Mouse (Mus musculus): ENCODE results near the gene Tmem63a. TPM values are rescaled to one million over a fixed set of nuclear protein-coding genes. Genes with fewer than 3 reads are reported as not detected.

The Tmem63a gene
- polyA plus RNA-seq, 1 experiment from 2014 or later: 1.2 TPM

DNA sequence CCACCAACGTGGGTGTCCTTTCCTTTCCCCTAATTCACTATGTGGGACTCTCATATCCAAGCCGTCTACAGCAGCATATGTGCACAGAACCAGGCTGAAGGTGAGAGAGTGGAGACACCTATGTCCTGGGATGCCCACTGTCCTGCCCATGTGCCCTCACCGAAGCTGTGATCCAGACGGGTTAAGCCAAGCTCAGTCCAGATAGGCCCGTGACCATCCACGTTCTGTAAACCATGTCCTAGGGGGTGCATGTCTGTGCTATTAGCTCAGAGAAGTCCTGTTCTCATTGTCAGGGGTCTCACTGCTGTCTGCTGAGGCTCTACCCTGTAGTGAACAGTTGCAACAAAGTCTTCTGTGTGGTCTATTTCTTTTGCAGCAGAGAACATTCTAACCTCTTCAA, 65.7 kb downstream of the Tmem63a start:
- Histone ChIP-seq H3K4me2 (ENCODE audit: low read length) (no peak overlapping the region), H3K9me3 (replicated peaks; ENCODE audit: control insufficient read depth, low read length, poor library complexity, severe bottlenecking) (no peaks in the 10 kb centered on the region)

DNA sequence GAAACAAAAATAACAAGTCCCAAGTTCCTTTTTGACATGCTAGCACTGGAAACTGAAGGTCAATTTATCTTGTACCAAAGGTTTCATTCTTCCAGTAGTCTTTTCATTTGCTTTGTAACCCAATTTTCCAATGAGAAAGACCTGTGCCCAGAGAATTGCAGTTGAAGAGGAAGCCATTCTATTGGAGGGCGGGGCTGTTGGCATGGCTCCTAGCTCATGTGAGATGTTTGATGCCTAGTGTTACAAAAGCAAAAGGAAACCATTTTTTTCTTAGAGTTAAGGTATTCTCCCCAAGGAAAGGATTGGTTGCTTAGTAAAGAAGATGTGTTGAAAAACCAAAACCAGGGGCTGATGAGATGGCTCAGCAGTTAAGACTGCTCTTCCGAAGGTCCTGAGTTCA, 66.1 kb downstream of the Tmem63a start:
- H3K27me3 ChIP-seq (ENCODE audit: control insufficient read depth, insufficient read depth, low read depth, low read length): no peaks in the 10 kb centered on the region
- H3K4me3 ChIP-seq (ENCODE audit: low read depth, low read length): no peak overlapping the region
- no peaks in the 10 kb centered on the region for H3K4me1 ChIP-seq (ENCODE audit: control insufficient read depth, insufficient read depth, low read length)
- H3K27ac ChIP-seq (ENCODE audit: low read length): no peak overlapping the region
- no peaks in the 10 kb centered on the region for H3K36me3 ChIP-seq (ENCODE audit: control insufficient read depth, insufficient read depth, low read length)
- WGBS: 95% methylated on average over 2 of the region's 2 CpGs
- no peak for ATAC-seq
- no peak overlapping the region for H3K4me2 ChIP-seq (ENCODE audit: low read length)
- H3K9me3 ChIP-seq (replicated peaks; ENCODE audit: control insufficient read depth, low read length, poor library complexity, severe bottlenecking): no peaks in the 10 kb centered on the region
- H3K9ac ChIP-seq (ENCODE audit: low read depth, low read length): no peak overlapping the region

More for the DNA sequence above, 65.7 kb downstream of the Tmem63a start:
- 91% methylated on average over 6 of the region's 6 CpGs for WGBS
- no peaks in the 10 kb centered on the region for H3K4me1 ChIP-seq (ENCODE audit: control insufficient read depth, insufficient read depth, low read length)
- H3K36me3 ChIP-seq (ENCODE audit: control insufficient read depth, insufficient read depth, low read length): no peaks in the 10 kb centered on the region
- H3K4me3 ChIP-seq (ENCODE audit: low read depth, low read length): no peak overlapping the region
- ATAC-seq: no peak
- no peak overlapping the region for H3K27ac ChIP-seq (ENCODE audit: low read length)
- no peak overlapping the region for H3K9ac ChIP-seq (ENCODE audit: low read depth, low read length)
- no peaks in the 10 kb centered on the region for H3K27me3 ChIP-seq (ENCODE audit: control insufficient read depth, insufficient read depth, low read depth, low read length)

DNA sequence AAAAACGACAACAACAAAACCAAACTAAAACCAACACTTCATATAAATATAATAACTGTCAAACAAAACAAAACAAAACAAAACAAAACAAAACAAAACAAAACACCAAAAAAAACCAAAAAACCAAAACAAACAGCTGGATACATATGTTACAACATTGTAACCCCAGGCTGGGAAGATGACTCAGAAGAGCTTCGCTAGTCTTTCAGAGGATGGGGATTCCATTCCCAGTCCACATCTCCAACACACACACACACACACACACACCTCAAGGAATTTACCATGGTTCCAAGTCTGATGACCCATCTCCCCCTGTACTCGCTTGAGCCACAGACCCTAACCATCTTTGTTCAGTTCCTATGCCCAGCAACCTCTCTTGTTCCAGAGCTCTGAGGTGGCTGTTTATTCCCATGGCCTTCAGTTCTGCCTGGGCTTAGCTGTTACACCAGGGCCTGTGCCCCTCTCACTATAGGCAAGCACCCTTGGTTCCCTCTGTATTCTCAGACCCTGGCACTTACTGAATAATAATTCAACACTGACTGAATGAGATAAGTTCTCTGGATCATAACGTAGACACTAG, 67.0 kb downstream of the Tmem63a start:
- Histone ChIP-seq H3K4me3 (ENCODE audit: low read depth, low read length) (no peak overlapping the region), H3K4me1 (ENCODE audit: control insufficient read depth, insufficient read depth, low read length) (no peaks in the 10 kb centered on the region), H3K27me3 (ENCODE audit: control insufficient read depth, insufficient read depth, low read depth, low read length) (no peaks in the 10 kb centered on the region), H3K9ac (ENCODE audit: low read depth, low read length) (no peak overlapping the region), H3K36me3 (ENCODE audit: control insufficient read depth, insufficient read depth, low read length) (no peaks in the 10 kb centered on the region), H3K9me3 (replicated peaks; ENCODE audit: control insufficient read depth, low read length, poor library complexity, severe bottlenecking) (no peaks in the 10 kb centered on the region), H3K4me2 (ENCODE audit: low read length) (no peak overlapping the region), H3K27ac (ENCODE audit: low read length) (no peak overlapping the region)
- 87% methylated on average over 4 of the region's 4 CpGs for WGBS
- ATAC-seq: no peak

DNA sequence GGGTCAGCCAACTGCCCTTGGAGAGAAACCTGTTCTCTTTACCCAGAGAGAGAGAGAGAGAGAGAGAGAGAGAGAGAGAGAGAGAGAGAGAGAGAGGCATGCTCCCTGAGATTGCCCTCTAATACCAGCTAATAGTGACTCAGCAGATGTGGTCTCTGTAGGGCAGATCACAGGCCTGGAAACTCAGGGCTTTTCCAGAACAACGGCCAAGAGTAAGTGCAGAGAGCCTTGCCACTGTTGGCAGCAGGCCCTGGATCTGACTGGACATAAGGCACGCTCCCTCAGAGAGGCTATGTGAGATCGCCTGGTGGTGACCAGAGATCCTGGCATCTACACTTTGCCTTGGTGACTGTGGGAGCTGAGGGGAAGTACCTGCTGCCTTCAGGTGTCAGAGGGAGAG, 67.6 kb downstream of the Tmem63a start:
- Histone ChIP-seq H3K4me2 (ENCODE audit: low read length) (no peak overlapping the region), H3K4me1 (ENCODE audit: control insufficient read depth, insufficient read depth, low read length) (no peaks in the 10 kb centered on the region), H3K4me3 (ENCODE audit: low read depth, low read length) (no peak overlapping the region), H3K27me3 (ENCODE audit: control insufficient read depth, insufficient read depth, low read depth, low read length) (no peaks in the 10 kb centered on the region), H3K36me3 (ENCODE audit: control insufficient read depth, insufficient read depth, low read length) (no peaks in the 10 kb centered on the region), H3K9ac (ENCODE audit: low read depth, low read length) (no peak overlapping the region), H3K27ac (ENCODE audit: low read length) (no peak overlapping the region), H3K9me3 (replicated peaks; ENCODE audit: control insufficient read depth, low read length, poor library complexity, severe bottlenecking) (no peaks in the 10 kb centered on the region)
- no peak for ATAC-seq
- 80% methylated on average over 3 of the region's 3 CpGs for WGBS

DNA sequence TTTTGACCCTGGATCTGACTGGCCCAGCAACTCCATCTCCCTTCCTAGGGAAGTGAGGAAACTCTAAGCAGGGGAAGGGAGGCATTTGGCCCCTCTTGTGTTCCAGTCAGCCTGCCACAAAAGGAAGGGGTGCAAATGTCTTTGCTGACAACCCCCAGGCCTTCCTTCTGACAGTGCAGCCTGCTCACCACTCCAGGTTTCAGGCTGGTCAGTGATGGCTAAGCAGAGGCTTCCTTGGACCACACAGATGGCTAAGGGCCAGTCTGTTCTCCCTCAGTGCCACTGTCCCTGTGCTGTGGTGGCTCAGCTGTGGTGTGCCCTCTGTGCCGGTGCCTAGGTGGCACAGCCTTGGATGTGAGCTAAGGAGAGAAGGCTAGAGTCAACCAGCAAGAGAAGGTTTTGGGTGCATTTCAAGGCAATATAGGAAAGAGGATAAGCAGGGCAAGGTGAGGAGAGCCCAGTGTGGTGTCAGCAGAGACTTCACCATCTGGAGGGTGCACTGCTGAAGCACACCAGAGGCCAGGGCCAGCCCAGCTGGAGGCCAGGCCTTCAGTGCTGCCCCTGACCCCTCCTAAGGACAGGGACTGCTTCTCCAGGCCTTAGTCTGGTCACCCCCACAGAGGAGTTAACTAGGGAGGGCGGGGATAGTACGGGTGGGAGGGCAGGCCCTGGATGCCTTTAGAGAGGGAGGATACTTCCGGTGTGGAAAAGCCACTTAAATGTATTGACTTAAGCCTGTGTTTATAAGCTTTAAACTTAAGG, 68.2 kb downstream of the Tmem63a start:
- ATAC-seq: no peak
- 61% methylated on average over 4 of the region's 4 CpGs for WGBS
- Histone ChIP-seq H3K36me3 (ENCODE audit: control insufficient read depth, insufficient read depth, low read length) (no peaks in the 10 kb centered on the region), H3K9me3 (replicated peaks; ENCODE audit: control insufficient read depth, low read length, poor library complexity, severe bottlenecking) (no peaks in the 10 kb centered on the region), H3K4me3 (ENCODE audit: low read depth, low read length) (no peak overlapping the region), H3K9ac (ENCODE audit: low read depth, low read length) (no peak overlapping the region), H3K4me2 (ENCODE audit: low read length) (no peak overlapping the region), H3K27me3 (ENCODE audit: control insufficient read depth, insufficient read depth, low read depth, low read length) (no peaks in the 10 kb centered on the region), H3K27ac (ENCODE audit: low read length) (no peak overlapping the region), H3K4me1 (ENCODE audit: control insufficient read depth, insufficient read depth, low read length) (no peaks in the 10 kb centered on the region)

DNA sequence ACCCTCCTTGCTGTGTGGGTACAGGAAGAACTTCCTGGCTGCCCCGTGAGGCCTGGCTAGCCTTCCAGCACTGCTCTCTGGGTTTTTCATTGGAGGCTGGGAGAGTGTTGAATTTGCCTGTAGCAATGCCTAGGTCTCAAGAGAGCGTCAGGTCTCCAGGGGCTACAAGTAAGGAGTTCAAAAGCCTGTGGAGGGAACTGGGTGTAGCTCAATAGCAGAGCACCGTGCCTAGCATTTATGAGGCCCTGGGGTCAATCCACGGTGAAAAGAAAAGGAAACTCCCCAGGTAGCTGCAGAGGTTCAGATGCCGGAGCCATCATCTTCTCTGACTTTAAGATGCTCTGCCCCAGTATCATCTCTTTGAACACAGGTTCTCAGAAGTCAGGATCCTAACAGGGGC, 69.5 kb downstream of the Tmem63a start:
- WGBS: 66% methylated on average over 5 of the region's 5 CpGs
- H3K4me2 ChIP-seq (ENCODE audit: low read length): no peak overlapping the region
- H3K9ac ChIP-seq (ENCODE audit: low read depth, low read length): no peak overlapping the region
- H3K27ac ChIP-seq (ENCODE audit: low read length): no peak overlapping the region
- no peak overlapping the region for H3K4me3 ChIP-seq (ENCODE audit: low read depth, low read length)
- no peaks in the 10 kb centered on the region for H3K36me3 ChIP-seq (ENCODE audit: control insufficient read depth, insufficient read depth, low read length)
- no peaks in the 10 kb centered on the region for H3K27me3 ChIP-seq (ENCODE audit: control insufficient read depth, insufficient read depth, low read depth, low read length)
- no peaks in the 10 kb centered on the region for H3K9me3 ChIP-seq (replicated peaks; ENCODE audit: control insufficient read depth, low read length, poor library complexity, severe bottlenecking)
- H3K4me1 ChIP-seq (ENCODE audit: control insufficient read depth, insufficient read depth, low read length): peaks cover 2% of the 10 kb centered on the region; the same call in 1 of the 2 replicates
- ATAC-seq: no peak

DNA sequence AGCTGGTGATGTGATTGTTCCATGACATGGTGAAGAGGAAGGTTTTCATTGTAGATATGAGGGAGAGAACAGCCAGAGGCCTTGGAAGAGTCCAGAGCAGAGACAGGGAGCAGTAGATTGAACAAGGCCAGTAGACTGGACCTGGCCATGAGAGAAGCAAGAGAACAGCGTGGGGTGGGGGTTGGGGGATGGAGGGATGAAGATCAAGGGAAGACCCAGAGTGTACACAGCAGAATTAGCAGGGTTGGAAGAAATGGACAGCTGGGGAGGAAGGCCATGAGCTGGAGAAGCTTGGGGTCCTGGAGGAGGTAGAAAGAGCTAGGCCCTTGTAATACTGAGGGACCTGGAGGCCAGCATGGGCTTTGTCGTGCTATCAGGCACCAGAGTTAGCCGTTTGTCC, 70.3 kb downstream of the Tmem63a start:
- Histone ChIP-seq H3K27ac (ENCODE audit: low read length) (no peak overlapping the region), H3K36me3 (ENCODE audit: control insufficient read depth, insufficient read depth, low read length) (no peaks in the 10 kb centered on the region), H3K4me3 (ENCODE audit: low read depth, low read length) (no peak overlapping the region), H3K9ac (ENCODE audit: low read depth, low read length) (no peak overlapping the region), H3K9me3 (replicated peaks; ENCODE audit: control insufficient read depth, low read length, poor library complexity, severe bottlenecking) (no peaks in the 10 kb centered on the region), H3K27me3 (ENCODE audit: control insufficient read depth, insufficient read depth, low read depth, low read length) (no peaks in the 10 kb centered on the region), H3K4me2 (ENCODE audit: low read length) (no peak overlapping the region), H3K4me1 (ENCODE audit: control insufficient read depth, insufficient read depth, low read length) (peaks cover 2% of the 10 kb centered on the region; the same call in 1 of the 2 replicates)
- no peak for ATAC-seq
- WGBS: 80% methylated on average over 3 of the region's 3 CpGs

DNA sequence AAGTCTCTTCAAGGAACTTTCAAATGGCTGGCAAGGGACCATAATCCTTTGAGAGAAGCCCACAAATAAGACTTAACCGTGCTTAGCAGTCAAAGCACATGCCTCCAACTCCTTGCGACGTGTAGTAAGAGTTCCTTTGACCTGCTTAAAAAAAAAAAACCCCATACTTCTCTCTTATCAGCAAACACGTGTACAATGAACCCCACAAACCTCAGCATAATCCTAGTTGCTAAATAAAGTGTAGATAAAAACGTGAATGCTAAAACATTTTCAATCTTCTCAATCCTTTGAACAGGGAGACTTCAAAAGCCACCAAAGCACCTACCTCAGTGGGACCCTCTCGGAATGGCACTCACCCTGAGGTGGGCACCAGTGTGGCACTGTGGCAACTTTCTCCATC, 71.3 kb downstream of the Tmem63a start:
- H3K4me3 ChIP-seq (ENCODE audit: low read depth, low read length): no peak overlapping the region
- no peaks in the 10 kb centered on the region for H3K36me3 ChIP-seq (ENCODE audit: control insufficient read depth, insufficient read depth, low read length)
- H3K4me2 ChIP-seq (ENCODE audit: low read length): no peak overlapping the region
- no peak overlapping the region for H3K9ac ChIP-seq (ENCODE audit: low read depth, low read length)
- no peak for ATAC-seq
- H3K27me3 ChIP-seq (ENCODE audit: control insufficient read depth, insufficient read depth, low read depth, low read length): no peaks in the 10 kb centered on the region
- H3K4me1 ChIP-seq (ENCODE audit: control insufficient read depth, insufficient read depth, low read length): peaks cover 2% of the 10 kb centered on the region; the same call in 1 of the 2 replicates
- no peak overlapping the region for H3K27ac ChIP-seq (ENCODE audit: low read length)
- no peaks in the 10 kb centered on the region for H3K9me3 ChIP-seq (replicated peaks; ENCODE audit: control insufficient read depth, low read length, poor library complexity, severe bottlenecking)
- 74% methylated on average over 6 of the region's 6 CpGs for WGBS

DNA sequence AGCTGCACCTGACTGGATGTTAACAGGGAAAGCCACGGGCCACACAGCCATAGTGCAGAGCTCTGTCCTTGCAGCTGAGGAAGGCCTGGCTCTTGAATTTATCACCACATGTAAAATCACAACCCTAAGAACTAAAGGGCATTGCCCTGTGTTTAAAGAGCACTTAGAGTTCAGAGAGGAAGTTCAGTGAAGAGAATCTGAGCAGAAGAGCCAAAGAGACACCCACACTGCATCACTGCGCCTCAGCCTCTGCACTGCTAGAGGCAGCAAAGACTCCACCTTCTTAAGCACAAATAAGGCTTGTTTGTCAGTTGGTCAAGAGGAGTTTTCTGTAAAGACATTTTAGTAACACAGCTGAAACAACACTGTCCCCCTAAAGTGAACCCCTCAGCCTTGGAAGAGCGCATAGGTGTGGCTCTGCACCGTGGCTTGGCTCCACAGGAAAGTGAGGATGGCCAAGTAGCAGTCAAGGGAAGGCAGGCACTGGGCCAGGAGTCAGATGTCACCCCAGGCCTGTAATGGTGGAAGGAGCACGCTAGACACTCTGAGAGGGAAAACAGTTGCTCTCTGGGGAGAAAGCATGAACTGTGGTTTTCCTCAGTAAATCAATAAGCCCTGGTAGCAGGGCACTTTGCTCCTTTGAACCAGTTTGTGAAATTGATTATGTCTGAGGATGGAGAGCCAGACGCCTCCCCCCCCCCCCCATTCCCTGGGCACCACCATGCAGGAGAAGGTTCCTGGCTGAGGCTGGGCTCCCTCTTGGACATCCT, 72.8 kb downstream of the Tmem63a start:
- Histone ChIP-seq H3K9me3 (replicated peaks; ENCODE audit: control insufficient read depth, low read length, poor library complexity, severe bottlenecking) (no peaks in the 10 kb centered on the region), H3K27ac (ENCODE audit: low read length) (no peak overlapping the region)
- 77% methylated on average over 6 of the region's 6 CpGs for whole genome bisulfite sequencing

More for the DNA sequence above, 72.8 kb downstream of the Tmem63a start:
- H3K27me3 ChIP-seq (ENCODE audit: control insufficient read depth, insufficient read depth, low read depth, low read length): no peaks in the 10 kb centered on the region
- peaks cover 2% of the 10 kb centered on the region; the same call in 1 of the 2 replicates for H3K4me1 ChIP-seq (ENCODE audit: control insufficient read depth, insufficient read depth, low read length)
- no peak overlapping the region for H3K9ac ChIP-seq (ENCODE audit: low read depth, low read length)
- no peak overlapping the region for H3K4me2 ChIP-seq (ENCODE audit: low read length)
- no peak for ATAC-seq
- H3K4me3 ChIP-seq (ENCODE audit: low read depth, low read length): no peak overlapping the region
- H3K36me3 ChIP-seq (ENCODE audit: control insufficient read depth, insufficient read depth, low read length): no peaks in the 10 kb centered on the region
